Mouse (Mus musculus): Measurements from ENCODE around the gene Wdr4. TPM values are rescaled to one million over a fixed set of nuclear protein-coding genes. Genes with fewer than 3 reads are reported as not detected.
A peak's percentile ranks its signal among the peaks of the same experiment; 100 is the strongest.

Wdr4 gene
- polyA plus RNA-seq, 1 experiment: 28.3 TPM

DNA sequence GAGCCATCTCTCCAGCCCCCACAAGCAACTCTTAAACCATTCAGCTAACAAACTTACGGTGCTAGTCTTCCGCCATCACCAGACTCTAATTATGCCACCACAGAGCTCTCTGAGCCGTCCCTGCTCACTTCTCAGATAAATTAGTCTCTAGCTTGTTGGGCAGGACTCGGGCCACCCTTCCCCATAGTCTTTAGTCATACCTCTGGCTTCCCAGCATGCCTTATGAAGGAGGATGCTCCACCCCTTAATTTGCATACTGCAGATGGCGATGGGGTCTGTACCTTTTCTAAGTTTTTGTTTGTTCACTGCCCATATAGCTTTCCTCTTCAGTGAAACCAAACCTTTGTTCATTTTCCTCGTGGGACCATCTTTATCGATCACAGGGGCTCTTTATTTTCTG, 41.2 kb downstream of the Wdr4 start:
- 78% methylated on average over 7 of the region's 7 CpGs for WGBS
- DNase-seq: no peak
- no peak for TF ChIP-seq POLR2A (IDR thresholded peaks at IDR 0.05; ENCODE audit: low read depth, low read length)
- TF ChIP-seq CTCF (conservative IDR thresholded peaks at IDR 0.05; ENCODE audit: insufficient read depth, insufficient read length, low read depth, low read length): no peak

DNA sequence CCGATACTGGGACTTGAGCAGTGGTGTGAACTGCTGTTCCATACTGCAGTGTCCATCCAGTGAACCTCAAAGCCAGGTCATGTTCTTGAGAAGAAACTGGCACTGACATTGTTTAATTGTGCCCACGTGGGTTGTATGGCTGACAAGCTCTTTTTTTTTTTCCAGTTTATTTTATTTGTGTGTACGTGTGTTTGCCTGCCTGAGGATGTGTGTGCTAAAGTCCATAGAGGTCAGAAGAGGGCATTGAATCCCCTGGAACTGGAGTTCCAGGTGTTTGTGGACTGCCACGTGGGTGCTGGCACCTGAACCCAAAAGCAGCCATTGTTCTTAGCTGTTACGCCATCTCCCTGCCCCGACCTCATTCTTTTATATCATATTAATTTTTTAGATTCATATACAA, 45.4 kb downstream of the Wdr4 start:
- H3K36me3 ChIP-seq (ENCODE audit: control insufficient read depth, insufficient read depth, low read length): no peaks in the 10 kb centered on the region; the same call in 1 of the 2 replicates
- TF ChIP-seq POLR2A (IDR thresholded peaks at IDR 0.05; ENCODE audit: low read depth, low read length): no peak
- no peak for TF ChIP-seq CTCF (conservative IDR thresholded peaks at IDR 0.05; ENCODE audit: insufficient read depth, insufficient read length, low read depth, low read length)
- H3K27me3 ChIP-seq (replicated peaks; ENCODE audit: control insufficient read depth, insufficient read depth, low read length): no peaks in the 10 kb centered on the region
- 60% methylated on average over 6 of the region's 6 CpGs for WGBS
- peak; percentile 57 for DNase-seq
- no peak overlapping the region for H3K27ac ChIP-seq (ENCODE audit: insufficient read depth, low read depth, low read length)
- H3K4me3 ChIP-seq (ENCODE audit: insufficient read depth, low read depth, low read length): no peak overlapping the region
- H3K4me1 ChIP-seq (ENCODE audit: control insufficient read depth, insufficient read depth, low read length): peaks cover 5% of the 10 kb centered on the region; the same call in 1 of the 2 replicates

More for the DNA sequence above, 41.2 kb downstream of the Wdr4 start:
- Histone ChIP-seq H3K27ac (ENCODE audit: insufficient read depth, low read depth, low read length) (no peak overlapping the region), H3K4me3 (ENCODE audit: insufficient read depth, low read depth, low read length) (no peak overlapping the region), H3K36me3 (ENCODE audit: control insufficient read depth, insufficient read depth, low read length) (no peaks in the 10 kb centered on the region; the same call in 1 of the 2 replicates), H3K27me3 (replicated peaks; ENCODE audit: control insufficient read depth, insufficient read depth, low read length) (no peaks in the 10 kb centered on the region), H3K4me1 (ENCODE audit: control insufficient read depth, insufficient read depth, low read length) (peaks cover 16% of the 10 kb centered on the region; the same call in 1 of the 2 replicates)

DNA sequence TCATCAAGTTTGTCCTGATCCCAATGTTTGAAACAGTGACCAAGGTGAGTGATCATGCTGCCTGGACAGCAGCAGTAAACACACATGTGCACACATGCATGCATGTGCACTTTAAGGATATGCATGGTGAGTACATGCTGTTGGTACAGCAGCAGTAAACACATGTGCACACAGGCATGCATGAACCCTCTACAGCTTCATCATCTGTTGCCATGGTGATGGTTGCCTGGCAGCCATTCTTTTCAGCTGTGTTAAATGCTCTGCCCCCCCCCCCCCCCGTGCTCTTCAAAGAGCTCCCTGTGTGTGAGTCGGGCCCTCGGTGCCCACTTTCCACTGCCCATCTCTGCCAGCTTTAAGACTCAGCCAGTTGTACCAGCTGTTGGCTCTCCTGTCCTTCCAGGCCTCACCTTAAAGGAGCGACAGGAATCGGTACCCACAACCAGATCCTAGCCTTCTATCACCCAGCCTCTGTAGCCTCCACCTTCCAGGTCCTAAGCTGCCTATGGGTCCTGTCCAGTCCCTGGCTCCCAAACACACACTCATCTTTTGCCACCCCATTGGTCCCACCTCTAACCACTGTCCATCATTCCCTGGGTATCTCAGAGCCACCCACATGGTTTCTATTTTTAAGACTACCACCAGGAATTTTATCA, 48.9 kb downstream of the Wdr4 start:
- Histone ChIP-seq H3K4me3 (ENCODE audit: insufficient read depth, low read depth, low read length) (no peak overlapping the region), H3K27ac (ENCODE audit: insufficient read depth, low read depth, low read length) (no peak overlapping the region), H3K36me3 (ENCODE audit: control insufficient read depth, insufficient read depth, low read length) (no peaks in the 10 kb centered on the region; the same call in 1 of the 2 replicates), H3K4me1 (ENCODE audit: control insufficient read depth, insufficient read depth, low read length) (peaks cover 3% of the 10 kb centered on the region; the same call in 1 of the 2 replicates), H3K27me3 (replicated peaks; ENCODE audit: control insufficient read depth, insufficient read depth, low read length) (no peaks in the 10 kb centered on the region)
- TF ChIP-seq CTCF (conservative IDR thresholded peaks at IDR 0.05; ENCODE audit: insufficient read depth, insufficient read length, low read depth, low read length) (no peak), POLR2A (IDR thresholded peaks at IDR 0.05; ENCODE audit: low read depth, low read length) (no peak)
- DNase-seq: no peak
- 85% methylated on average over 5 of the region's 5 CpGs for WGBS

- Histone ChIP-seq H3K36me3 (ENCODE audit: control insufficient read depth, insufficient read depth, low read length) (no peaks in the 10 kb centered on the region), H3K27ac (ENCODE audit: insufficient read depth, low read depth, low read length) (no peak overlapping the region), H3K4me3 (ENCODE audit: insufficient read depth, low read depth, low read length) (no peak overlapping the region), H3K27me3 (replicated peaks; ENCODE audit: control insufficient read depth, insufficient read depth, low read length) (no peaks in the 10 kb centered on the region), H3K4me1 (ENCODE audit: control insufficient read depth, insufficient read depth, low read length) (no peaks in the 10 kb centered on the region)
- no peak for DNase-seq
- WGBS: 60% methylated on average over 5 of the region's 5 CpGs
- TF ChIP-seq CTCF (conservative IDR thresholded peaks at IDR 0.05; ENCODE audit: insufficient read depth, insufficient read length, low read depth, low read length) (no peak), POLR2A (IDR thresholded peaks at IDR 0.05; ENCODE audit: low read depth, low read length) (no peak)
These were observed 51.3 kb downstream of the Wdr4 start for GRCm38 (mm10) chr17:31468496-31468895.

DNA sequence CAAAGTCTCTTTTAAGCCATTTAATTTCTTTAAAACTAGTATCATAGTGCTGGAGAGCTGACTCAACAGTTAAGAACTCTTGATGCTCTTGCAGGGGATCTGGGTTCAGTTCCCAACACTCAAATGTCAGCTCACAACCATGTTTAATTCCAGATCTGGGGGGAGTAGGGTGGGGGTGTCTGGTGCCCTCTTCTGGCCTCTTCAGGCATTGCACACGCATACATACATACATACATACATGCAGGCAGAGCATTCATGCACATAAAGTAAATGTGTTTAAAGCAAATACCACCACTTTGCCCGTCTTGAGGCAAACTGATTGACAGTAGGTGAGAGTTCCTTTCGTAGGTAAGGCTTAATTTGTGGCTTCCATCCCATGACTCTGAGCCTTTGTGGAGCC, 52.9 kb downstream of the Wdr4 start:
- DNase-seq: no peak
- Histone ChIP-seq H3K4me1 (ENCODE audit: control insufficient read depth, insufficient read depth, low read length) (no peaks in the 10 kb centered on the region), H3K27ac (ENCODE audit: insufficient read depth, low read depth, low read length) (no peak overlapping the region), H3K36me3 (ENCODE audit: control insufficient read depth, insufficient read depth, low read length) (no peaks in the 10 kb centered on the region), H3K27me3 (replicated peaks; ENCODE audit: control insufficient read depth, insufficient read depth, low read length) (no peaks in the 10 kb centered on the region), H3K4me3 (ENCODE audit: insufficient read depth, low read depth, low read length) (no peak overlapping the region)
- 91% methylated on average over 3 of the region's 3 CpGs for WGBS
- TF ChIP-seq POLR2A (IDR thresholded peaks at IDR 0.05; ENCODE audit: low read depth, low read length): no peak
- TF ChIP-seq CTCF (conservative IDR thresholded peaks at IDR 0.05; ENCODE audit: insufficient read depth, insufficient read length, low read depth, low read length): peak; percentile 52

DNA sequence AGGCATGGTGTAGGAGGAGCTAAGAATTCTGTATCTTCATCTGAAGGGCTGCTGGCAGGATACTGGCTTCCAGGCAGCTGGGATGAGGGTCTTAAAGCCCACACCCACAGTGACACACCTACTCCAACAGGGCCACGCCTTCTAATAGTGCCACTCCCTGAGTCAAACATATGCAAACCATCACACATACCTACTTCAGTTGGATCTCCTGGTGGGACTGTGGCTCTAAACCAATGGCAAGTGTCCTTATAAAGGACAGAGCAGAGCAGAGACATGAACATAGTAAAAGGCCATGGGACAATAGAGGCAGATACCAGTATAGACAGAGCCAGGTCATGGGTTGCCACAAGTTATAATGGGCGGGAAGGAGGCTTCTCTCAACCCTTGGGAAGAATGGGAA, 57.3 kb downstream of the Wdr4 start:
- WGBS: 92% methylated on average over 2 of the region's 2 CpGs
- TF ChIP-seq CTCF (conservative IDR thresholded peaks at IDR 0.05; ENCODE audit: insufficient read depth, insufficient read length, low read depth, low read length): no peak
- no peak for TF ChIP-seq POLR2A (IDR thresholded peaks at IDR 0.05; ENCODE audit: low read depth, low read length)
- H3K36me3 ChIP-seq (ENCODE audit: control insufficient read depth, insufficient read depth, low read length): no peaks in the 10 kb centered on the region
- H3K4me3 ChIP-seq (ENCODE audit: insufficient read depth, low read depth, low read length): no peak overlapping the region
- no peak overlapping the region for H3K27ac ChIP-seq (ENCODE audit: insufficient read depth, low read depth, low read length)
- no peaks in the 10 kb centered on the region for H3K27me3 ChIP-seq (replicated peaks; ENCODE audit: control insufficient read depth, insufficient read depth, low read length)
- DNase-seq: no peak
- no peaks in the 10 kb centered on the region for H3K4me1 ChIP-seq (ENCODE audit: control insufficient read depth, insufficient read depth, low read length)

- WGBS: 76% methylated on average over 4 of the region's 4 CpGs
- Histone ChIP-seq H3K27me3 (replicated peaks; ENCODE audit: control insufficient read depth, insufficient read depth, low read length) (no peaks in the 10 kb centered on the region), H3K4me3 (ENCODE audit: insufficient read depth, low read depth, low read length) (no peak overlapping the region), H3K27ac (ENCODE audit: insufficient read depth, low read depth, low read length) (no peak overlapping the region), H3K4me1 (ENCODE audit: control insufficient read depth, insufficient read depth, low read length) (no peaks in the 10 kb centered on the region), H3K36me3 (ENCODE audit: control insufficient read depth, insufficient read depth, low read length) (no peaks in the 10 kb centered on the region)
- DNase-seq: no peak
- TF ChIP-seq POLR2A (IDR thresholded peaks at IDR 0.05; ENCODE audit: low read depth, low read length): no peak
- no peak for TF ChIP-seq CTCF (conservative IDR thresholded peaks at IDR 0.05; ENCODE audit: insufficient read depth, insufficient read length, low read depth, low read length)
These were observed 59.4 kb downstream of the Wdr4 start for GRCm38 (mm10) chr17:31460416-31460815.

Data from kidney, adult 2 months (tissue).